Mouse (Mus musculus) T-helper 17 cell (primary cell): ENCODE results near the gene Gm2016.
"Not testable (repeated sequence)": the region's sequence is repeated elsewhere in the genome, so short reads cannot be mapped to it uniquely, and the experiment has no call there.

Experiments
- in situ Hi-C, 2 experiments: fragments of 300-600 bp; cut with MboI, MseI; formaldehyde crosslinking; loops; 1 replicate in 1 of 2; 2 replicates in 1 of 2; pipeline ENCODE4 v1.15.1; 2025; ENCODE audit warnings: high pct_unique_total_duplicates in 2 of 2

The Gm2016 gene

DNA sequence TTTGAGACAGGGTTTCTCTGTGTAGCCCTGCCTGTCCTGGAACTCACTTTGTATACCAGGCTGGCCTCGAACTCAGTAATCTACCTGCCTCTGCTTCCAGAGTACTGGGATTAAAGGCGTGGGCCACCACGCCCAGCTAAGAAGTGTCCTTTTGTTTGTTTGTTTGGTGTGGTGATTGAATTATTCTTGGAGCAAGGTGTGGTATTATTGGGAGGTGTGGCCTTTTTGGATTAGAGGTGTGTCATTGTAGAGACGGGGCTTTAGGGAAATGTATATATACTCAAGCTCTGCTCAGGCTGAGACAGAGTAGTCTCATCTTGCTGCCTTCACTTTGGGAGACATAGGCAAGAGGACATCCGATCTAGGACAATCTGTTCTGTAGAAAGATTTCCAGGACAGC is at the start of gene Gm2016:
TSS of gene Gm2016 (plus strand) at position 301 of the 400 bp plus-strand sequence.
- in situ Hi-C loops, result loop anchor here in 1 of 2 experiments (5.0 kb wide), 1 partner anchor 404 kb away; no protein-coding TSS in a partner anchor

DNA sequence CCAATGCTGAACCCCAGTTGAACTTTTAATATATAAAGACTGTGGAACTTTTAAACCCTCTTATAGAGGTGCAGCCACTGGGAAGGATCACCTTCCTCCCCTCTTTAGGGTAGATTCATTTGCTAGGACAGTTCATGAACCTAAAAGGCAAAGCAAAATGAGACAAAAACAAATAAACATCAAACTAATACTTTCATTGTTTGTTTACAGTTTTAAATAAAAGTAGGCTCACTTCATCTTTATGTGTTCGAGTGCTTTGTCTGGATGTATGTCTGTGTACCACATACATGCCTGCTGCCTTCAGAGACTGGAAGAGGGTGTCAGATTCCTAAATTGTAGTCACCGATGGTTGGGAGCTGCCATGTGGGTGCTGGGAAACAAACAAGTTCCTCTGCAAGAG is 31.6 kb upstream of the Gm2016 start, which contains the start of gene Gm2001:
TSS of gene Gm2001 (minus strand) at position 101 of the 400 bp plus-strand sequence.
- in situ Hi-C loops, result not testable (repeated sequence)

DNA sequence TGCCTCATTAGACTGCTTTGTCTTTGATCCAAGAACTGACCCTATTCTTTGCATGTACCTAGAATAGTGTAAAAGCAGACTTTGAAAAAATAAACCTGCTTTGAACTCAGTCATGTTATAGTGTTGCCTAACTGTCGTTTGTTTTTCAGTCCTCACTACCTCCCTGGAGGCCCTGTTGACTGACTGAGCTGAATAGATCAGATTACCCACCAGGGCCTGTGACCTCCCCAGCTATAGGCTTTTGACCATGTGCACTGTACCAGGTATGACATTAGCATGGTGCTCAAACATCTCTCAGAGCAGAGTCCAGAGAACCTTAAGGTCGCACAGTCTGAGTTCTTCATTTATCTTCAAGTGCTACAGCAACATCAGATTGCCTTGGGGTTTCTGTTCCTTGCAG is 23.2 kb upstream of the Gm2016 start:
- in situ Hi-C loops, result loop anchor here in 1 of 2 experiments (5.0 kb wide), 1 partner anchor 193 kb away; no protein-coding TSS in a partner anchor

DNA sequence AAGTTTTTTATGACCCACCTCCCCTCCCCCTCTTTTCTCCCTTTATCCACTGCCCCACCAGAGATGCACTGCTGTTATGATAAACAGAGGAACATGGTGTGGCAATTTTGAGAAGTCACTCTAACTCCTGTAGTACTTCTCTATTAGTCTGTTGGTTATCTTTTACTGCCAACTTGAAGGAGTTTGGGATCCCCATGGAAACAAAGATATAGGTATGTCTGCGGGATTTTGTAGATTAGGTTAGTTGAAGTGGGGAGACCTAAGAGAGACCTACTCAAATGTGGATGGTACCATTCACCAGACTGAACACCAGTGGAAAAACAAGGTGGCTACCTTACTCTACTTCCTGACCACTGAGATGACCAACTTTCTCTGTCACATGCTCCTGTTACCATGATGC is 17.8 kb upstream of the Gm2016 start:
- in situ Hi-C loops, result loop anchor here in 1 of 2 experiments (5.0 kb wide), 1 partner anchor 204 kb away; no protein-coding TSS in a partner anchor

DNA sequence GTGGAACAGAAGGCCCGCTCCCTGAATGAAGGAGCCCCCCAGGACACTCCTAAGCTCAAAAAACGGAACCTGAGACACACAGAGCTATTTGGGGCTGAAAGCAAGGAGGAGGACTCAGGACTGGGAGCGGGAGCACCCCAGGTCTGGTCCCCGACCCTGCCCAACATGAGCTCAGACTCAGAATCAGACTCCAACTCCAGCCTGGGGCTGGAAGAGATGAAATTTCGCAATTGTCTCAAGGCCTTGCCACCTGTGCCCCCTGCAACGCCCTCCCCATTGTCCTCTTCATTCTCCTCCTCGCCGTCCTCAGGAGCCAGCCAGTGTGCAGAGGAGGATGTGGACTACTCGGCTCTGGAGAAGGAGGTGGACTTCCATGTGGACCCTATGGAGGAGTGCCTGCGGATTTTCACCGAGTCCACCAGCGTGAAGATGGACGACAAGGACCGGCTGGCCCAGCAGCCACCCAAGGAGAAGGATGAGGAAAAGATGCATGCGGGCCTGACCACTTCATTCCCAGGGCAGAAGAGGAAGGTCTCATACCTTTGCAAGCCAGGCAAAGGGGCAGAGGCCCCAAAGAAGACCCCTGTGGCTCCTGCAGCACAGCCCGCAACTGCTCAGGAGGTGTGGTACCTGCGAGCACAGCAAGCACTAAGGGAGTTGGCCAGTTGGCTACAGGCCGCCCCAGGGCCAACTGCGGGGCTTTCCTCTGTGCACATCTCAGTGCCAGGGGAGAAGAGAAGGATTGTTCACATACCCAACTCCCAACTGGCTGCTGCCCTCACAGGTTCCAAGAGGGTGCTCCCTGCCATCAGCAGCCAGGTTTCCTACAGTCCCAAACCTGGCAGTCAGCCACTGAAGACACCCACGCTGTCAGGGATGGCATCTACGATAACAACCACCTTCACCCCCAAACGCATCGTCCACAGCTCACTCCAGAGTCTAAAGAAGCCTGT is 11.9 kb upstream of the Gm2016 start:
- in situ Hi-C loops, result not testable (repeated sequence)

DNA sequence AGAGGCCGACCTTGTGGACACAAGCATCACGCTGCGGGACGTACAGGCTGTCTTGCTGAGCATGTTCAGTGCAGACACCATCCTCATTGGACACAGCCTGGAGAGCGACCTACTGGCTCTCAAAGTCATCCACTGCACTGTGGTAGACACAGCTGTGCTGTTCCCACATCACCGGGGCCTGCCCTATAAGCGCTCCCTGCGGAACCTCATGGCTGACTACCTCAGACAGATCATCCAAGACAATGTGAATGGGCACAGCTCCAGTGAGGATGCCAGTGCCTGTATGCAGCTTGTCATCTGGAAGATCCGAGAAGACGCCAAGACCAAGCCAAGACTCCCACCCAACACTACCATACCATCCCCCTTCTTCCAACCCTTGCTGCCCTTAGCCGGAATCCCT is 10.2 kb upstream of the Gm2016 start:
- in situ Hi-C loops, result not testable (repeated sequence)

DNA sequence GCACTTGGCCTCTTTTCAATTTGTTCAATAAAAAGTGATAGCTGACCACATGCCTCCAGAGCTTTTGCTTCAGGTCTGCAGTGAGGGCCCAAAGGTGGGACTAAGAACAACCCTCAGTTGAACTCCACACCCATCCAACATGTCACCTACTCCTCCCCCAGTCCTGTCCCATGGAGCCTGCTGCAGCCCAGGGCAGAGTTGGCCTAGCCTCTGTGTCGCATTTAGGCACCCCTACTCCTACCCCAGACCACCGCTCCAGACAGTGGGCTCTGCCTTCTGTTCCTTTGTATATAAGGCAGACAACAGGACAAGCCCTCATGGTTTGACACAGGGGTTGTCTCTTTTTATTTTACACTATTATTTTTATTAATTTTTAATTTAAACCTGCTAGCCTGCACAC is 9.8 kb upstream of the Gm2016 start:
- in situ Hi-C loops, result not testable (repeated sequence)

DNA sequence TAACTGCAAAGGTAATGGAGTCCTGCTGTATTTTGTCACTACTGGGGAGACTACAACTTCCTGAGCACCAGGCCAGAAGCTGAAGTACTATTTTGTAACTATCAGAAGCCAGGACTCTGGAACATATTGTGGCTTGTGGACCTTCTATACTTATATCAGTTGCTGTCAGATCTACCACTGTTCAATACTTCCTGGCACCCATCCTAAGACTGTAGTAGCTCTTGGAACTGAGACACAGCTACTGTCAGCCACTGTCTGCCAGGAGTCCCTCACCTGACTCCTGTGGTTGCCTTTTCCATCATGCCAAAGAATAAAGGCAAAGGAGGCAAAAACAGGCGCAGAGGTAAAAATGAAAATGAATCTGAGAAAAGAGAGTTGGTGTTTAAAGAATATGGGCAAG is 21.2 kb downstream of the Gm2016 start, which contains the start of gene Gm2022:
TSS of gene Gm2022 (plus strand) at position 301 of the 400 bp plus-strand sequence.
- in situ Hi-C loops, result loop anchor here (5.0 kb wide), 1 partner anchor 272 kb away; no protein-coding TSS in a partner anchor

DNA sequence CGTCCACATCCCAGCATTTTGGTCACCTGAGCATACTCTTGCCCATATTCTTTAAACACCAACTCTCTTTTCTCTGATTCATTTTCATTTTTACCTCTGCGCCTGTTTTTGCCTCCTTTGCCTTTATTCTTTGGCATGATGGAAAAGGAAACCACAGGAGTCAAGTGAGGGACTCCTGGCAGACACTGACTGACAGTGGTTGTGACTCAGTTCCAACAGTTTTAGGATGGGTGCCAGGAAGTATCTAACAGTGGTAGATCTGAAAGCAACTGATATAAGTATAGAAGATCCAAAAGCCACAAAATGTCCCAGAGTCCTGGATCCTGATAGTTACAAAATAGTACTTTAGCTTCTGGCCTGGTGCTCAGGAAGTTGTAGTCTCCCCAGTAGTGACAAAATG is 45.8 kb downstream of the Gm2016 start, which contains the start of gene Gm2035:
TSS of gene Gm2035 (minus strand) at position 137 of the 400 bp plus-strand sequence.
- in situ Hi-C loops, result loop anchor here in 1 of 2 experiments (10.0 kb wide), 1 partner anchor 415 kb away; no protein-coding TSS in a partner anchor
